Mouse (Mus musculus) retina, postnatal 7 days (tissue): Measurements from ENCODE around the gene Sap18.
A peak's percentile ranks its signal among the peaks of the same experiment; 100 is the strongest.
"Not testable (repeated sequence)": the region's sequence is repeated elsewhere in the genome, so short reads cannot be mapped to it uniquely, and the experiment has no call there.

Experiments
- DNase-seq: peaks from one replicate; pipeline ENCODE4 v3.0.0-alpha.2; 2012; ENCODE audit warnings: low read depth, low spot score

Sap18 gene

GRCm38 (mm10) chr14:57797991-57798931 lies at the start of gene Sap18:
Gene Sap18 (plus strand): TSS chr14:57798180.
- DNase-seq: peak; percentile 98

GRCm38 (mm10) chr14:57749501-57749900 lies 48.5 kb upstream of the Sap18 start:
- DNase-seq: no peak

- not testable (repeated sequence) for DNase-seq
Observed at GRCm38 (mm10) chr14:57751006-57751405, 47.0 kb upstream of the Sap18 start.

GRCm38 (mm10) chr14:57753351-57753992 lies 44.5 kb upstream of the Sap18 start:
- DNase-seq: no peak

- DNase-seq: no peak
Observed at GRCm38 (mm10) chr14:57755661-57756060, 42.3 kb upstream of the Sap18 start.

GRCm38 (mm10) chr14:57756094-57756493 lies 41.9 kb upstream of the Sap18 start:
- DNase-seq: no peak

GRCm38 (mm10) chr14:57758237-57758636 lies 39.7 kb upstream of the Sap18 start, which contains the start of gene Lats2:
Gene Lats2 (minus strand): TSS chr14:57758388.
- DNase-seq: no peak

- no peak for DNase-seq
Observed at GRCm38 (mm10) chr14:57760447-57761412, 37.2 kb upstream of the Sap18 start.

- no peak for DNase-seq
Observed at GRCm38 (mm10) chr14:57769102-57769501, 28.9 kb upstream of the Sap18 start.

GRCm38 (mm10) chr14:57772157-57772815 lies 25.7 kb upstream of the Sap18 start:
- DNase-seq: no peak

- no peak for DNase-seq
Observed at GRCm38 (mm10) chr14:57787406-57787805, 10.6 kb upstream of the Sap18 start.

GRCm38 (mm10) chr14:57789311-57789710 lies 8.7 kb upstream of the Sap18 start:
- DNase-seq: no peak

- DNase-seq: no peak
Observed at GRCm38 (mm10) chr14:57789759-57790158, 8.2 kb upstream of the Sap18 start.

- no peak for DNase-seq
Observed at GRCm38 (mm10) chr14:57791171-57791570, 6.8 kb upstream of the Sap18 start.

- DNase-seq: no peak
Observed at GRCm38 (mm10) chr14:57797551-57797950, 429 bp upstream of the Sap18 start.

GRCm38 (mm10) chr14:57803731-57804130 lies 5.8 kb downstream of the Sap18 start:
- DNase-seq: no peak

- no peak for DNase-seq
Observed at GRCm38 (mm10) chr14:57808558-57808957, 10.6 kb downstream of the Sap18 start.

GRCm38 (mm10) chr14:57810886-57811285 lies 12.9 kb downstream of the Sap18 start:
- no peak for DNase-seq

GRCm38 (mm10) chr14:57811844-57812243 lies 13.9 kb downstream of the Sap18 start:
- no peak for DNase-seq

- no peak for DNase-seq
Observed at GRCm38 (mm10) chr14:57820839-57821238, 22.9 kb downstream of the Sap18 start.
